Mouse (Mus musculus) heart, embryonic 16.5 days (tissue): ENCODE results near the gene Pcp4. TPM values are rescaled to one million over a fixed set of nuclear protein-coding genes. Genes with fewer than 3 reads are reported as not detected.

Experiments used
- ATAC-seq: fragments of 200-750 bp; cut with Nextera tagmentation; replicated peaks from 2 replicates; pipeline ENCODE4 v1.8.0; 2017; ENCODE audit warnings: moderate number of reproducible peaks; ENCODE audit not compliant: insufficient read depth, low FRiP score; ENCODE audit errors: extremely low read depth
- H3K27ac ChIP-seq: fragments of 300-500 bp; sonication (generic); 2 replicates; pipeline ENCODE4 v1.5.1; 2014; ENCODE audit warnings: mild to moderate bottlenecking, low read length, control low read depth, moderate library complexity
- H3K27me3 ChIP-seq: fragments of 300-500 bp; sonication (generic); 2 replicates; pipeline ENCODE4 v1.6.1; 2014; ENCODE audit warnings: low read length, mixed read lengths; ENCODE audit not compliant: control insufficient read depth, insufficient read depth
- H3K36me3 ChIP-seq: fragments of 300-500 bp; sonication (generic); 2 replicates; pipeline ENCODE4 v1.6.1; 2014; ENCODE audit not compliant: control insufficient read depth, insufficient read depth
- H3K4me1 ChIP-seq: fragments of 300-500 bp; sonication (generic); 2 replicates; pipeline ENCODE4 v1.6.1; 2014; ENCODE audit warnings: low read length, mixed read lengths; ENCODE audit not compliant: control insufficient read depth, insufficient read depth
- H3K4me2 ChIP-seq: fragments of 300-500 bp; sonication (generic); 2 replicates; pipeline ENCODE4 v1.6.1; 2014; ENCODE audit warnings: low read depth, mild to moderate bottlenecking, control low read depth, low read length
- H3K4me3 ChIP-seq: fragments of 300-500 bp; sonication (generic); 2 replicates; pipeline ENCODE4 v1.5.1; 2014; ENCODE audit warnings: mild to moderate bottlenecking, control low read depth, low read length
- H3K9ac ChIP-seq: fragments of 300-500 bp; sonication (generic); 2 replicates; pipeline ENCODE4 v1.6.1; 2014; ENCODE audit warnings: low read length, control low read depth
- H3K9me3 ChIP-seq: fragments of 300-500 bp; sonication (generic); replicated peaks from 2 replicates; pipeline ENCODE4 v1.6.1; 2016; ENCODE audit warnings: low read length; ENCODE audit not compliant: control insufficient read depth
- WGBS: fragments of 180-500 bp; shearing (Covaris S2); extraction: QIAGEN DNeasy Blood & Tissue Kit; methylation state at CpG from one replicate; pipeline ENCODE4 v1.1.7; 2014; 5-methylcytosine and 5-hydroxymethylcytosine counted together
- polyA plus RNA-seq: library from polyadenylated mRNA; unstranded; fragments of >200 nt; fragmentation: Nextera tagmentation; extraction: Ambion mirVana; gene quantifications from 2 replicates; pipeline ENCODE4 v1.2.1, GENCODE M21; 2015

Gene Pcp4
- polyA plus RNA-seq: 1.3 and 1.4 TPM in 2 replicates

- Histone ChIP-seq H3K27ac (no peak within 1 kb of the TSS), H3K27me3 (peaks cover 2% of the 10 kb centered on the region; the same call in 1 of the 2 replicates), H3K4me2 (no peak within 1 kb of the TSS), H3K4me3 (no peak within 1 kb of the TSS), H3K36me3 (no peaks in the 10 kb centered on the region), H3K9ac (no peak within 1 kb of the TSS), H3K4me1 (peaks cover 5% of the 10 kb centered on the region; the same call in 1 of the 2 replicates), H3K9me3 (no peaks in the 10 kb centered on the region)
- ATAC-seq: no peak
- WGBS: 14% methylated on average over 8 of the region's 8 CpGs
Observed at GRCm38 (mm10) chr16:96467445-96467844, at the start of gene Pcp4. TSS of gene Pcp4 (plus strand) at chr16:96467606.

- H3K9me3 ChIP-seq: no peaks in the 10 kb centered on the region
- no peak for ATAC-seq
- H3K27ac ChIP-seq: no peak overlapping the region
- 83% methylated on average over 2 of the region's 2 CpGs for WGBS
- no peaks in the 10 kb centered on the region for H3K27me3 ChIP-seq
- H3K4me1 ChIP-seq: no peaks in the 10 kb centered on the region
- no peak overlapping the region for H3K4me2 ChIP-seq
- H3K4me3 ChIP-seq: no peak overlapping the region
- no peaks in the 10 kb centered on the region for H3K36me3 ChIP-seq
- no peak overlapping the region for H3K9ac ChIP-seq
Observed at GRCm38 (mm10) chr16:96425044-96425443, 42.4 kb upstream of the Pcp4 start.

- H3K4me1 ChIP-seq: no peaks in the 10 kb centered on the region
- no peaks in the 10 kb centered on the region for H3K27me3 ChIP-seq
- H3K9ac ChIP-seq: no peak overlapping the region
- ATAC-seq: no peak
- H3K36me3 ChIP-seq: no peaks in the 10 kb centered on the region
- WGBS: 80% methylated on average over 7 of the region's 7 CpGs
- H3K4me3 ChIP-seq: no peak overlapping the region
- H3K27ac ChIP-seq: no peak overlapping the region
- no peak overlapping the region for H3K4me2 ChIP-seq
- no peaks in the 10 kb centered on the region for H3K9me3 ChIP-seq
Observed at GRCm38 (mm10) chr16:96426671-96427070, 40.7 kb upstream of the Pcp4 start.

- H3K9ac ChIP-seq: no peak overlapping the region
- H3K4me1 ChIP-seq: no peaks in the 10 kb centered on the region
- H3K36me3 ChIP-seq: no peaks in the 10 kb centered on the region
- no peak overlapping the region for H3K4me2 ChIP-seq
- H3K27me3 ChIP-seq: no peaks in the 10 kb centered on the region
- ATAC-seq: no peak
- no peak overlapping the region for H3K4me3 ChIP-seq
- WGBS: 55% methylated on average over 3 of the region's 3 CpGs
- no peaks in the 10 kb centered on the region for H3K9me3 ChIP-seq
- no peak overlapping the region for H3K27ac ChIP-seq
Observed at GRCm38 (mm10) chr16:96429046-96429445, 38.4 kb upstream of the Pcp4 start.

GRCm38 (mm10) chr16:96433266-96433665 is 34.1 kb upstream of the Pcp4 start:
- Histone ChIP-seq H3K4me3 (no peak overlapping the region), H3K4me2 (no peak overlapping the region), H3K27me3 (no peaks in the 10 kb centered on the region; the same call in 1 of the 2 replicates), H3K9ac (no peak overlapping the region), H3K9me3 (no peaks in the 10 kb centered on the region), H3K27ac (no peak overlapping the region), H3K4me1 (no peaks in the 10 kb centered on the region), H3K36me3 (no peaks in the 10 kb centered on the region)
- no peak for ATAC-seq
- 80% methylated on average over 10 of the region's 10 CpGs for WGBS

GRCm38 (mm10) chr16:96434024-96434785 is 33.2 kb upstream of the Pcp4 start:
- Histone ChIP-seq H3K4me2 (no peak overlapping the region), H3K27ac (no peak overlapping the region), H3K4me1 (no peaks in the 10 kb centered on the region), H3K27me3 (no peaks in the 10 kb centered on the region; the same call in 1 of the 2 replicates), H3K9ac (no peak overlapping the region), H3K4me3 (no peak overlapping the region), H3K36me3 (no peaks in the 10 kb centered on the region), H3K9me3 (no peaks in the 10 kb centered on the region)
- no peak for ATAC-seq
- 67% methylated on average over 3 of the region's 3 CpGs for WGBS

GRCm38 (mm10) chr16:96438946-96439345 is 28.5 kb upstream of the Pcp4 start:
- WGBS: 89% methylated on average over 5 of the region's 5 CpGs
- no peaks in the 10 kb centered on the region for H3K9me3 ChIP-seq
- H3K27ac ChIP-seq: no peak overlapping the region
- no peak overlapping the region for H3K4me3 ChIP-seq
- no peak for ATAC-seq
- no peaks in the 10 kb centered on the region for H3K4me1 ChIP-seq
- H3K4me2 ChIP-seq: no peak overlapping the region
- no peak overlapping the region for H3K9ac ChIP-seq
- H3K36me3 ChIP-seq: no peaks in the 10 kb centered on the region
- H3K27me3 ChIP-seq: no peaks in the 10 kb centered on the region; the same call in 1 of the 2 replicates

- WGBS: 59% methylated on average over 4 of the region's 4 CpGs
- H3K9me3 ChIP-seq: no peaks in the 10 kb centered on the region
Observed at GRCm38 (mm10) chr16:96439682-96440081, 27.7 kb upstream of the Pcp4 start.

GRCm38 (mm10) chr16:96440871-96441270 is 26.5 kb upstream of the Pcp4 start:
- H3K9me3 ChIP-seq: no peaks in the 10 kb centered on the region
- no peak for ATAC-seq
- H3K27ac ChIP-seq: no peak overlapping the region
- no peak overlapping the region for H3K4me2 ChIP-seq
- no peak overlapping the region for H3K9ac ChIP-seq
- H3K4me3 ChIP-seq: no peak overlapping the region
- H3K4me1 ChIP-seq: no peaks in the 10 kb centered on the region
- WGBS: 86% methylated on average over 8 of the region's 8 CpGs
- H3K36me3 ChIP-seq: no peaks in the 10 kb centered on the region
- no peaks in the 10 kb centered on the region for H3K27me3 ChIP-seq

More at GRCm38 (mm10) chr16:96439682-96440081, 27.7 kb upstream of the Pcp4 start:
- Histone ChIP-seq H3K27me3 (no peaks in the 10 kb centered on the region; the same call in 1 of the 2 replicates), H3K9ac (no peak overlapping the region), H3K4me1 (no peaks in the 10 kb centered on the region), H3K27ac (no peak overlapping the region), H3K4me3 (no peak overlapping the region), H3K4me2 (no peak overlapping the region), H3K36me3 (no peaks in the 10 kb centered on the region)
- no peak for ATAC-seq
